Mouse (Mus musculus) heart, postnatal 0 days (tissue): ENCODE measurements around the gene Xab2. TPM values are rescaled to one million over a fixed set of nuclear protein-coding genes. Genes with fewer than 3 reads are reported as not detected.
A peak's percentile ranks its signal among the peaks of the same experiment; 100 is the strongest.

Experiments
- ATAC-seq: fragments of 200-750 bp; cut with Nextera tagmentation; 2 replicates; pipeline ENCODE4 v1.8.0; 2017; ENCODE audit warnings: low read depth, moderate number of reproducible peaks, moderate library complexity; ENCODE audit not compliant: insufficient read depth
- DNase-seq: peaks from one replicate; pipeline ENCODE4 v3.0.0-alpha.2; 2016; ENCODE audit warnings: low spot score
- H3K27ac ChIP-seq: fragments of 300-500 bp; sonication (generic); 2 replicates; pipeline ENCODE4 v1.5.1; 2014; ENCODE audit warnings: low read depth, mild to moderate bottlenecking
- H3K27me3 ChIP-seq: fragments of 300-500 bp; sonication (generic); 2 replicates; pipeline ENCODE4 v1.6.1; 2014; ENCODE audit warnings: low read length, mixed read lengths; ENCODE audit not compliant: control insufficient read depth, insufficient read depth
- H3K36me3 ChIP-seq: fragments of 300-500 bp; sonication (generic); replicated peaks from 2 replicates; pipeline ENCODE4 v1.6.1; 2014; ENCODE audit warnings: low read length, mixed read lengths; ENCODE audit not compliant: control insufficient read depth, insufficient read depth
- H3K4me1 ChIP-seq: fragments of 300-500 bp; sonication (generic); 2 replicates; pipeline ENCODE4 v1.6.1; 2014; ENCODE audit warnings: antibody characterized with exemption; ENCODE audit not compliant: control insufficient read depth, insufficient read depth
- H3K4me2 ChIP-seq: fragments of 300-500 bp; sonication (generic); 2 replicates; pipeline ENCODE4 v1.6.1; 2014; ENCODE audit warnings: low read depth, mild to moderate bottlenecking, low read length, moderate library complexity
- H3K4me3 ChIP-seq: fragments of 300-500 bp; sonication (generic); 2 replicates; pipeline ENCODE4 v1.5.1; 2014; ENCODE audit warnings: low read depth, low read length
- H3K9ac ChIP-seq: fragments of 300-500 bp; sonication (generic); replicated peaks from 2 replicates; pipeline ENCODE4 v1.6.1; 2014; ENCODE audit warnings: low read depth, low read length, mixed read lengths
- H3K9me3 ChIP-seq: fragments of 300-500 bp; sonication (generic); replicated peaks from 2 replicates; pipeline ENCODE4 v1.6.1; 2016; ENCODE audit warnings: low read length; ENCODE audit not compliant: control insufficient read depth
- CTCF ChIP-seq: IDR thresholded peaks from 2 replicates; pipeline ENCODE4 v1.5.1; 2016; ENCODE audit warnings: antibody characterized with exemption, control low read depth, low read depth
- EP300 ChIP-seq: IDR thresholded peaks from 2 replicates; pipeline ENCODE4 v1.6.1; 2016; ENCODE audit warnings: antibody characterized with exemption, low read depth
- WGBS: fragments of 180-500 bp; shearing (Covaris S2); extraction: QIAGEN DNeasy Blood & Tissue Kit; methylation state at CpG from one replicate; pipeline ENCODE4 v1.1.7; 2014; 5-methylcytosine and 5-hydroxymethylcytosine counted together
- polyA plus RNA-seq: library from polyadenylated mRNA; unstranded; fragments of >200 nt; fragmentation: Nextera tagmentation; extraction: Ambion mirVana; gene quantifications from 2 replicates; pipeline ENCODE4 v1.2.1, GENCODE M21; 2015
- total RNA-seq: library from RNA; depleted of rRNA; stranded (reverse); fragments of >200 nt; gene quantifications from 2 replicates; pipeline ENCODE4 v1.2.3, GENCODE M21; 2014; ENCODE audit warnings: low replicate concordance

Gene Xab2
- total and polyA plus RNA-seq, 2 experiments from 2014 or later = 20.0 to 27.0 TPM

- ATAC-seq (no peak), DNase-seq (no peak)
- H3K4me3 ChIP-seq = no peak overlapping the region
- peaks cover 61% of the 10 kb centered on the region for H3K36me3 ChIP-seq
- no peak overlapping the region for H3K4me2 ChIP-seq
- no peaks in the 10 kb centered on the region for H3K27me3 ChIP-seq
- no peaks in the 10 kb centered on the region for H3K9me3 ChIP-seq
- TF ChIP-seq CTCF = no peak
- TF ChIP-seq EP300 = no peak
- H3K4me1 ChIP-seq = no peaks in the 10 kb centered on the region
- H3K27ac ChIP-seq = no peak overlapping the region
- WGBS = 83% methylated on average over 6 of the region's 6 CpGs
- H3K9ac ChIP-seq = no peak overlapping the region
Observed at GRCm38 (mm10) chr8:3609816-3610150, 11.3 kb downstream of the Xab2 start.

GRCm38 (mm10) chr8:3609046-3609815, 11.9 kb downstream of the Xab2 start:
- H3K4me2 ChIP-seq = no peak overlapping the region
- no peaks in the 10 kb centered on the region for H3K27me3 ChIP-seq
- ATAC-seq = no peak
- no peaks in the 10 kb centered on the region for H3K4me1 ChIP-seq
- H3K4me3 ChIP-seq = no peak overlapping the region
- H3K9ac ChIP-seq = no peak overlapping the region
- TF ChIP-seq EP300 (no peak), CTCF (no peak)
- H3K27ac ChIP-seq = no peak overlapping the region
- DNase-seq = peak; percentile 22
- 61% methylated on average over 12 of the region's 12 CpGs for WGBS
- peaks cover 56% of the 10 kb centered on the region for H3K36me3 ChIP-seq
- H3K9me3 ChIP-seq = no peaks in the 10 kb centered on the region

- Histone ChIP-seq H3K4me1 (no peaks in the 10 kb centered on the region), H3K9ac (no peak overlapping the region), H3K27me3 (no peaks in the 10 kb centered on the region), H3K27ac (no peak overlapping the region), H3K36me3 (peaks cover 42% of the 10 kb centered on the region), H3K4me2 (no peak overlapping the region), H3K4me3 (no peak overlapping the region), H3K9me3 (no peaks in the 10 kb centered on the region)
- TF ChIP-seq EP300 = no peak
- no peak for TF ChIP-seq CTCF
- DNase-seq (no peak), ATAC-seq (no peak)
- WGBS = 89% methylated on average over 7 of the region's 7 CpGs
Observed at GRCm38 (mm10) chr8:3607822-3608221, 13.3 kb downstream of the Xab2 start.

- Histone ChIP-seq H3K9ac (no peak overlapping the region), H3K36me3 (peaks cover 30% of the 10 kb centered on the region), H3K27ac (no peak overlapping the region), H3K9me3 (no peaks in the 10 kb centered on the region), H3K4me2 (0 out of 2 replicates have a peak overlapping the region, but pooled peaks have one; percentile 17), H3K27me3 (no peaks in the 10 kb centered on the region), H3K4me1 (no peaks in the 10 kb centered on the region), H3K4me3 (no peak overlapping the region)
- 38% methylated on average over 16 of the region's 16 CpGs for WGBS
- ATAC-seq (0 out of 2 replicates have a peak, but pooled peaks have one; percentile 9), DNase-seq (no peak)
- TF ChIP-seq CTCF (no peak), EP300 (no peak)
Observed at GRCm38 (mm10) chr8:3606593-3606992, 14.5 kb downstream of the Xab2 start.

GRCm38 (mm10) chr8:3603439-3603838, 17.7 kb downstream of the Xab2 start:
- ATAC-seq = no peak
- no peak overlapping the region for H3K4me2 ChIP-seq
- no peak for DNase-seq
- 0 out of 2 replicates have a peak, but pooled peaks cover 2% of the 10 kb centered on the region for H3K36me3 ChIP-seq
- no peaks in the 10 kb centered on the region for H3K9me3 ChIP-seq
- H3K4me1 ChIP-seq = no peaks in the 10 kb centered on the region
- 62% methylated on average over 13 of the region's 13 CpGs for WGBS
- no peak overlapping the region for H3K9ac ChIP-seq
- H3K27me3 ChIP-seq = no peaks in the 10 kb centered on the region
- H3K27ac ChIP-seq = no peak overlapping the region
- no peak overlapping the region for H3K4me3 ChIP-seq
- TF ChIP-seq CTCF (no peak), EP300 (no peak)

GRCm38 (mm10) chr8:3600401-3600800, 20.7 kb downstream of the Xab2 start:
- Histone ChIP-seq H3K27me3 (no peaks in the 10 kb centered on the region), H3K4me1 (no peaks in the 10 kb centered on the region), H3K4me3 (no peak overlapping the region), H3K27ac (no peak overlapping the region), H3K4me2 (no peak overlapping the region), H3K36me3 (no peaks in the 10 kb centered on the region), H3K9ac (no peak overlapping the region), H3K9me3 (no peaks in the 10 kb centered on the region)
- ATAC-seq (peak; percentile 21; the same call in 1 of the 2 replicates), DNase-seq (peak; percentile 37)
- 54% methylated on average over 6 of the region's 6 CpGs for WGBS
- TF ChIP-seq CTCF (no peak), EP300 (no peak)
